Mouse (Mus musculus): ENCODE data around the gene Arhgef3.

- TF ChIP-seq POLR2A (IDR thresholded peaks at IDR 0.05; ENCODE audit: control insufficient read depth, extremely low read depth, insufficient read depth, low read length, poor library complexity) (no peak; the same call in 1 of the 2 replicates), CTCF (IDR thresholded peaks at IDR 0.05; ENCODE audit: borderline replicate concordance, control insufficient read depth, extremely low read depth, insufficient read depth, low read length, poor library complexity) (no peak)
Measured at GRCm38 (mm10) chr14:27428973-27429711, 314.4 kb downstream of the Arhgef3 start.

All from thymus, adult 2 months (tissue).